Mouse (Mus musculus) megakaryocyte-erythroid progenitor cell, adult 5-6 weeks (primary cell): ENCODE data around the gene Haghl. TPM values are rescaled to one million over a fixed set of nuclear protein-coding genes. Genes with fewer than 3 reads are reported as not detected.

ENCODE experiments used
- ATAC-seq: replicated peaks from 2 replicates; pipeline ENCODE4 v1.8.0; 2016; ENCODE audit warnings: mild to moderate bottlenecking, inconsistent platforms; ENCODE audit not compliant: severe bottlenecking, poor library complexity, low FRiP score, low TSS enrichment
- total RNA-seq, 2 experiments: library from RNA; stranded (forward) in 1 of 2; stranded (reverse) in 1 of 2; fragments of 200-1000, 215-1000 nt in 1 of 2; fragments of >200 nt in 1 of 2; fragmentation: Nextera tagmentation in 1 of 2; gene quantifications; 2 replicates each; pipeline ENCODE4 v1.2.3; 2014 to 2017

Haghl gene
- total RNA-seq, 2 experiments from 2014 or later = 11.8 to 18.1 TPM

- ATAC-seq = peak; percentile 55
Measured at GRCm38 (mm10) chr17:25791843-25792527, 6.5 kb upstream of the Haghl start.

GRCm38 (mm10) chr17:25791320-25791842 is 5.9 kb upstream of the Haghl start:
- ATAC-seq = no peak

GRCm38 (mm10) chr17:25786781-25787504 is 1.5 kb upstream of the Haghl start:
- ATAC-seq = no peak

- ATAC-seq = no peak
Measured at GRCm38 (mm10) chr17:25786280-25786679, 807 bp upstream of the Haghl start, which contains the start of gene Ccdc78. Gene Ccdc78, plus strand, starts transcription at chr17:25786580.

- no peak for ATAC-seq
Measured at GRCm38 (mm10) chr17:25783861-25784574, 1.5 kb downstream of the Haghl start.

- no peak for ATAC-seq
Measured at GRCm38 (mm10) chr17:25783086-25783485, 2.4 kb downstream of the Haghl start.

- ATAC-seq = no peak
Measured at GRCm38 (mm10) chr17:25781339-25781738, 4.1 kb downstream of the Haghl start.

- ATAC-seq = no peak
Measured at GRCm38 (mm10) chr17:25777948-25778347, 7.5 kb downstream of the Haghl start.

- ATAC-seq = no peak
Measured at GRCm38 (mm10) chr17:25775318-25776062, 10.0 kb downstream of the Haghl start.

GRCm38 (mm10) chr17:25773549-25774120 is 11.8 kb downstream of the Haghl start, which contains the start of gene Narfl:
Gene Narfl, plus strand, starts transcription at chr17:25773776.
- peak; percentile 96 for ATAC-seq

- no peak for ATAC-seq
Measured at GRCm38 (mm10) chr17:25769331-25769730, 16.1 kb downstream of the Haghl start.

GRCm38 (mm10) chr17:25765886-25766285 is 19.6 kb downstream of the Haghl start:
- ATAC-seq = no peak

- no peak for ATAC-seq
Measured at GRCm38 (mm10) chr17:25762591-25762990, 22.9 kb downstream of the Haghl start.

- no peak for ATAC-seq
Measured at GRCm38 (mm10) chr17:25761561-25761970, 23.9 kb downstream of the Haghl start.

- ATAC-seq = no peak
Measured at GRCm38 (mm10) chr17:25760148-25760547, 25.3 kb downstream of the Haghl start.

GRCm38 (mm10) chr17:25757691-25758090 is 27.8 kb downstream of the Haghl start:
- ATAC-seq = no peak

- ATAC-seq = no peak
Measured at GRCm38 (mm10) chr17:25756378-25757242, 28.9 kb downstream of the Haghl start.
